Mouse (Mus musculus) MEL (cell line): ENCODE data around the gene 4931429L15Rik. TPM values are rescaled to one million over a fixed set of nuclear protein-coding genes. Genes with fewer than 3 reads are reported as not detected.

ENCODE experiments used
- DNase-seq: peaks from one replicate; pipeline ENCODE4 v3.0.0; 2011; ENCODE audit warnings: low read depth, low spot score
- H3K27ac ChIP-seq: 2 replicates; pipeline ENCODE4 v1.5.1; 2012; ENCODE audit warnings: low read depth, mild to moderate bottlenecking, control low read depth, low read length, moderate library complexity; ENCODE audit not compliant: control insufficient read depth
- H3K27me3 ChIP-seq, 2 experiments: fragments of 150-350 bp in 1 of 2; sonication (generic) in 1 of 2; 2 replicates each; pipeline ENCODE4 v1.6.1; 2012; ENCODE audit warnings: low read length in 2 of 2, mild to moderate bottlenecking in 2 of 2, improper control_type of control experiment in 1 of 2, moderate library complexity in 1 of 2; ENCODE audit not compliant: insufficient read depth in 2 of 2, control insufficient read depth in 1 of 2
- H3K36me3 ChIP-seq, 2 experiments: 2 replicates each; pipeline ENCODE4 v1.6.1; 2012 to 2014; ENCODE audit warnings: low read length in 2 of 2, improper control_type of control experiment in 1 of 2, inconsistent platforms in 1 of 2, mild to moderate bottlenecking in 1 of 2; ENCODE audit not compliant: insufficient read depth in 2 of 2, control insufficient read depth in 1 of 2
- H3K4me1 ChIP-seq, 2 experiments: fragments of 150-350 bp in 1 of 2; sonication (generic) in 1 of 2; 2 replicates each; pipeline ENCODE4 v1.6.1; 2012; ENCODE audit warnings: low read length in 2 of 2, improper control_type of control experiment in 1 of 2, mild to moderate bottlenecking in 1 of 2; ENCODE audit not compliant: insufficient read depth in 2 of 2, control insufficient read depth in 1 of 2
- H3K4me3 ChIP-seq, 2 experiments: fragments of 150-350 bp in 1 of 2; sonication (generic) in 1 of 2; 2 replicates each; pipeline ENCODE4 v1.5.1; 2012; ENCODE audit warnings: low read depth in 2 of 2, low read length in 2 of 2, mild to moderate bottlenecking in 2 of 2, moderate library complexity in 2 of 2, control low read depth in 1 of 2, improper control_type of control experiment in 1 of 2; ENCODE audit not compliant: control insufficient read depth in 1 of 2, insufficient read depth in 1 of 2
- H3K79me2 ChIP-seq: 2 replicates; pipeline ENCODE4 v1.6.1; 2012; ENCODE audit warnings: mild to moderate bottlenecking, low read length, moderate library complexity; ENCODE audit not compliant: control insufficient read depth, poor library complexity, insufficient read depth
- H3K9ac ChIP-seq: 2 replicates; pipeline ENCODE4 v1.6.1; 2012; ENCODE audit warnings: low read depth, mild to moderate bottlenecking, control low read depth, low read length, moderate library complexity; ENCODE audit not compliant: control insufficient read depth, poor library complexity, severe bottlenecking
- H3K9me3 ChIP-seq: fragments of 150-350 bp; sonication (generic); replicated peaks from 2 replicates; pipeline ENCODE4 v1.6.1; 2012; ENCODE audit warnings: mild to moderate bottlenecking, low read length, improper control_type of control experiment, moderate library complexity; ENCODE audit not compliant: insufficient read depth
- CHD1 ChIP-seq: IDR thresholded peaks from 2 replicates; pipeline ENCODE4 v1.6.1; 2012; ENCODE audit warnings: low read depth, mild to moderate bottlenecking, inconsistent platforms, low read length, improper control_type of control experiment
- CHD2 ChIP-seq: IDR thresholded peaks from 2 replicates; pipeline ENCODE4 v1.6.1; 2011; ENCODE audit warnings: low read length, improper control_type of control experiment
- CTCF ChIP-seq, 3 experiments: IDR thresholded peaks in 2 of 3; conservative IDR thresholded peaks in 1 of 3; 2 replicates each; pipeline ENCODE4 v1.5.1; 2011 to 2012; ENCODE audit warnings: low read length in 3 of 3, low read depth in 2 of 3, mild to moderate bottlenecking in 2 of 3, improper control_type of control experiment in 1 of 3, inconsistent platforms in 1 of 3, mixed read lengths in 1 of 3, moderate library complexity in 1 of 3; ENCODE audit not compliant: control insufficient read depth in 1 of 3, insufficient read depth in 1 of 3, poor library complexity in 1 of 3, severe bottlenecking in 1 of 3
- GATA1 ChIP-seq: IDR thresholded peaks from 2 replicates; pipeline ENCODE4 v1.6.1; 2011; ENCODE audit warnings: low read depth, low read length, improper control_type of control experiment
- HCFC1 ChIP-seq: IDR thresholded peaks from 2 replicates; pipeline ENCODE4 v1.6.1; 2012; ENCODE audit warnings: low read depth, mild to moderate bottlenecking, inconsistent platforms, low read length, improper control_type of control experiment, moderate library complexity
- KAT2A ChIP-seq: conservative IDR thresholded peaks from 2 replicates; pipeline ENCODE4 v1.6.1; 2012; ENCODE audit warnings: low read depth, low read length, improper control_type of control experiment, inconsistent platforms
- MAZ ChIP-seq: IDR thresholded peaks from 2 replicates; pipeline ENCODE4 v1.6.1; 2012; ENCODE audit warnings: low read depth, mild to moderate bottlenecking, inconsistent platforms, low read length, improper control_type of control experiment
- NELFE ChIP-seq: IDR thresholded peaks from 2 replicates; pipeline ENCODE4 v1.6.1; 2011; ENCODE audit warnings: low read depth, low read length, improper control_type of control experiment
- NRF1 ChIP-seq: IDR thresholded peaks from 2 replicates; pipeline ENCODE4 v1.6.1; 2014; ENCODE audit warnings: low read depth, mild to moderate bottlenecking, inconsistent platforms, low read length, improper control_type of control experiment, moderate library complexity; ENCODE audit not compliant: poor library complexity, insufficient read depth, severe bottlenecking
- POLR2A ChIP-seq, 2 experiments: IDR thresholded peaks; 2 replicates each; pipeline ENCODE4 v1.6.1; 2011 to 2012; ENCODE audit warnings: low read length in 2 of 2, mild to moderate bottlenecking in 2 of 2, control low read depth in 1 of 2, improper control_type of control experiment in 1 of 2, low read depth in 1 of 2, moderate library complexity in 1 of 2; ENCODE audit not compliant: control insufficient read depth in 1 of 2, insufficient read depth in 1 of 2, poor library complexity in 1 of 2
- RCOR1 ChIP-seq: IDR thresholded peaks from 2 replicates; pipeline ENCODE4 v1.6.1; 2012; ENCODE audit warnings: low read depth, mild to moderate bottlenecking, inconsistent platforms, low read length, improper control_type of control experiment
- SIN3A ChIP-seq: IDR thresholded peaks from 2 replicates; pipeline ENCODE4 v1.6.1; 2012; ENCODE audit warnings: low read length, improper control_type of control experiment, inconsistent platforms
- TAL1 ChIP-seq: IDR thresholded peaks from 2 replicates; pipeline ENCODE4 v1.6.1; 2012; ENCODE audit warnings: mild to moderate bottlenecking, inconsistent platforms, low read length, moderate library complexity, mixed read lengths
- UBTF ChIP-seq: IDR thresholded peaks from 2 replicates; pipeline ENCODE4 v1.6.1; 2012; ENCODE audit warnings: low read depth, mild to moderate bottlenecking, inconsistent platforms, low read length, improper control_type of control experiment, moderate library complexity, borderline replicate concordance; ENCODE audit not compliant: insufficient read depth
- USF1 ChIP-seq: IDR thresholded peaks from 2 replicates; pipeline ENCODE4 v1.6.1; 2014; ENCODE audit warnings: low read depth, mild to moderate bottlenecking, inconsistent platforms, low read length, improper control_type of control experiment, moderate library complexity
- ZNF384 ChIP-seq: IDR thresholded peaks from 2 replicates; pipeline ENCODE4 v1.6.1; 2012; ENCODE audit warnings: low read depth, mild to moderate bottlenecking, inconsistent platforms, low read length, improper control_type of control experiment
- polyA plus RNA-seq, 2 experiments: library from polyadenylated mRNA; stranded (reverse) in 1 of 2; unstranded in 1 of 2; fragments of >175 nt in 1 of 2; fragments of >200 nt in 1 of 2; gene quantifications; 2 replicates each; pipeline versions ENCODE4 v1.2.1 to v1.2.4; 2012; ENCODE audit warnings: low replicate concordance in 2 of 2, low read depth in 1 of 2; ENCODE audit not compliant: insufficient read length in 2 of 2, insufficient read depth in 1 of 2, missing spikeins in 1 of 2
- total RNA-seq: library from RNA; depleted of rRNA; stranded (reverse); fragments of 300-350 nt; gene quantifications from 2 replicates; pipeline ENCODE4 v1.2.3, GENCODE M21; 2012

The 4931429L15Rik gene
- total and polyA plus RNA-seq, 3 experiments = not detected

DNA sequence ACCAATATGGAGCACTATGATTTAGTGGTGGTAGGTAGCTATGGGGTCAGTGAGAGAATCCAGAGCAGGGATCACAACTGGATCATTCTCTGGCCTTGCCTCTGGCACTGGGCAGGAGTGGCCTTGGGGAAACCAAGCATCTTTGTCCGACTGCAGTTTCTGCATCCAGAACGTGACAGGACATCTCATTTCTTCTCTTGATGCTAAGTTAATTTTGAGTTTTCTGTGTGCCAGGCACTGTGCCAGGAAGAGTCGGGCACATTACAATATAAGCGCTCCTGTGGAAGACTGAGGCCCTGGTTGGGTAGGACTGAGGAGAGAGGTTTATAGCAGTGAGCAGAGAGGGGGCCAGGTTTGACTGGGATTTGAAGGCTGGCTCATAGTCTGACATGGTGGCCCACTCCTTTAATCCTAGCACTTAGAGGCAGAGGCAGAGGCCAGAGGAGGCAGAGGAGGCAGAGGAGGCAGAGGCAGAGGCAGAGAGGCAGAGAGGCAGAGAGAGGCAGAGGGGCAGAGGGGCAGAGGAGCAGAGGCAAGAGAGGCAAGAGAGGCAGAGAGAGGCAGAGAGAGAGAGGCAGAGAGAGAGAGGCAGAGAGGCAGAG lies 19.4 kb upstream of the 4931429L15Rik start:
- Histone ChIP-seq H3K9ac (no peak overlapping the region), H3K27ac (no peak overlapping the region), H3K4me1 (no peaks in the 10 kb centered on the region), H3K9me3 (no peaks in the 10 kb centered on the region), H3K36me3 (no peaks in the 10 kb centered on the region), H3K79me2 (no peaks in the 10 kb centered on the region), H3K4me3 (no peak overlapping the region), H3K27me3 (peaks cover 0 to 6% of the 10 kb centered on the region in 2 experiments; a peak in 2 of 4 replicates)
- TF ChIP-seq GATA1 = no peak
- no peak for TF ChIP-seq RCOR1
- TF ChIP-seq KAT2A = no peak
- no peak for TF ChIP-seq MAZ
- no peak for TF ChIP-seq NELFE
- TF ChIP-seq UBTF = no peak
- no peak for TF ChIP-seq NRF1
- no peak for DNase-seq

DNA sequence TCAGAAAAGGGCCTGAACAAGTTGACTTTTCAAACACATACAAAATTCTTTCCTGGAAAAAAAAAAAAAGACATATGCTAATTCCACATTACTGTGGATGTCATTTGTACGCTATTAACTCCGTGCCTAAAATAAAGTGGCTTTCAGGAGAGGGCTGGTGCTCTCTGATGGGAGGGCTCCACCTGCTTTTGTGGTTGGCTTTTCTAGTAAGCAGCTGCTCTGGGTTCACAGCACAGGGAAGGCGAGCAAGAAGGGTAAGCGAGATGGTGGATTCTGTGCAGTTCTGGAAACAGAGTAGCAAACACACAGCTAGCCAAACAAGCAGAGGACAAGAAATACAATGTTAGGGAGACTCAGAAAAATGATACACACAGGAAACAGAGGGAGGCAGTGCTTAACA lies 18.6 kb upstream of the 4931429L15Rik start:
- Histone ChIP-seq H3K4me3 (no peak overlapping the region), H3K79me2 (no peaks in the 10 kb centered on the region), H3K36me3 (no peaks in the 10 kb centered on the region), H3K9me3 (no peaks in the 10 kb centered on the region), H3K27me3 (peaks cover 0 to 4% of the 10 kb centered on the region in 2 experiments; a peak in 3 of 4 replicates), H3K4me1 (no peaks in the 10 kb centered on the region), H3K9ac (no peak overlapping the region), H3K27ac (no peak overlapping the region)
- TF ChIP-seq ZNF384 = no peak
- TF ChIP-seq GATA1 = no peak
- TF ChIP-seq CHD2 = no peak
- no peak for TF ChIP-seq USF1
- TF ChIP-seq UBTF = no peak
- no peak for TF ChIP-seq TAL1
- no peak for TF ChIP-seq CTCF (IDR thresholded peaks at IDR 0.05 in 2 of 3, conservative IDR thresholded peaks at IDR 0.05 in 1 of 3; ENCODE audit: control insufficient read depth in 1 of 3, insufficient read depth in 1 of 3, low read depth in 2 of 3, low read length in 3 of 3, poor library complexity in 1 of 3, severe bottlenecking in 1 of 3)
- no peak for TF ChIP-seq POLR2A (IDR thresholded peaks at IDR 0.05; ENCODE audit: control insufficient read depth in 1 of 2, insufficient read depth in 1 of 2, low read depth in 1 of 2, low read length in 2 of 2, poor library complexity in 1 of 2)
- TF ChIP-seq CHD1 = no peak
- no peak for TF ChIP-seq SIN3A
- no peak for TF ChIP-seq HCFC1
- DNase-seq = no peak
